Mouse (Mus musculus) embryonic facial prominence, embryonic 12.5 days (tissue): ENCODE measurements around the gene Aurkb. TPM values are rescaled to one million over a fixed set of nuclear protein-coding genes. Genes with fewer than 3 reads are reported as not detected.

Source experiments
- polyA plus RNA-seq: library from polyadenylated mRNA; unstranded; fragments of >200 nt; fragmentation: Nextera tagmentation; extraction: Ambion mirVana; gene quantifications from 2 replicates; pipeline ENCODE4 v1.2.1, GENCODE M21; 2016

Gene Aurkb
- polyA plus RNA-seq, 1 experiment from 2014 or later, result 148 TPM

Other genes with a start within 250 kb of the Aurkb start
- gene Ndel1, start 173.8 kb upstream of the Aurkb start, polyA plus RNA-seq, result 78.6 and 82.0 TPM in 2 replicates
- gene Rnf222, start 157.1 kb upstream of the Aurkb start, polyA plus RNA-seq, result 0.08 and 0.19 TPM in 2 replicates
- gene Rpl26, start 144.1 kb upstream of the Aurkb start, polyA plus RNA-seq, result 915 and 939 TPM in 2 replicates
- not detected in 2 replicates for gene Odf4, start 118.6 kb upstream of the Aurkb start, polyA plus RNA-seq
- gene Arhgef15, start 88.2 kb upstream of the Aurkb start, polyA plus RNA-seq, result 8.1 and 8.5 TPM in 2 replicates
- gene Slc25a35, start 77.5 kb upstream of the Aurkb start, polyA plus RNA-seq, result 2.6 and 4.1 TPM in 2 replicates
- 59.3 and 64.2 TPM in 2 replicates for gene Rangrf, start 70.5 kb upstream of the Aurkb start, polyA plus RNA-seq
- gene Pfas, start 37.2 kb upstream of the Aurkb start, polyA plus RNA-seq, result 44.0 and 44.3 TPM in 2 replicates
- gene Ctc1, start 29.7 kb upstream of the Aurkb start, polyA plus RNA-seq, result 71.0 and 75.2 TPM in 2 replicates
- 12.3 and 12.6 TPM in 2 replicates for gene Borcs6, start 14.1 kb downstream of the Aurkb start, polyA plus RNA-seq
- gene Tmem107, start 25.2 kb downstream of the Aurkb start, polyA plus RNA-seq, result 36.8 and 43.5 TPM in 2 replicates
- 84.3 and 85.0 TPM in 2 replicates for gene Vamp2, start 42.8 kb downstream of the Aurkb start, polyA plus RNA-seq
- gene Per1, start 49.6 kb downstream of the Aurkb start, polyA plus RNA-seq, result 11.4 and 11.5 TPM in 2 replicates
- gene Hes7, start 74.8 kb downstream of the Aurkb start, polyA plus RNA-seq, result 0.65 and 0.73 TPM in 2 replicates
- 0.14 and 0.40 TPM in 2 replicates for gene 9130213A22Rik, start 76.9 kb downstream of the Aurkb start, polyA plus RNA-seq
- gene Aloxe3, start 80.2 kb downstream of the Aurkb start, polyA plus RNA-seq, result 0.47 and 0.89 TPM in 2 replicates
- 0.15 and 0.19 TPM in 2 replicates for gene Alox12b, start 111.3 kb downstream of the Aurkb start, polyA plus RNA-seq
- gene Alox8, start 152.2 kb downstream of the Aurkb start, polyA plus RNA-seq, result 0.12 and 0.20 TPM in 2 replicates
- gene Gucy2e, start 191.4 kb downstream of the Aurkb start, polyA plus RNA-seq, result 0.10 and 0.17 TPM in 2 replicates